Mouse (Mus musculus): ENCODE results near the gene Map1s.

DNA sequence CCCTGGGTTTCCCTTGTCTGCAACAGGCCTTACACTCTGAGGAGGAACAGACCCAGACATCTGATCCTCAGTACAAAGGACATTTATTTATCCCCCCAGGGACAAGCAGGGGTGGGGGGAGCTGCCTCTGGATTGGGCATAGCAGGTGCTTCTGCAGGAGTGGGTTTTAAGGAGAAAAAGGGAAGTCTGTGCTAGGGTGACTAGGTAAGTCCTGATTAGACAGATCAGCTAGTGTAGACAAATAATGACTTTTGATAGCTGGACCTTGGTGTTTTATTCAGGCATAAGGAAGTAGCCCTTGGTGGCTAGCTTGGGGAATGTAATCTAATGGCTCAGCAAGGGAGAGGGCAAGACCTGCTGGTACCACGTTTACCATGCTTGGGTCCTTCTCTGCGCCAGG, 6.5 kb upstream of the Map1s start:
- TF ChIP-seq CTCF (IDR thresholded peaks at IDR 0.05; ENCODE audit: low read depth) = no peak
- no peak for TF ChIP-seq EP300 (IDR thresholded peaks at IDR 0.05; ENCODE audit: low read depth)

All from liver, embryonic 14.5 days (tissue).